Mouse (Mus musculus): Measurements from ENCODE around the gene Ccdc88b.
"Not testable (repeated sequence)": the region's sequence is repeated elsewhere in the genome, so short reads cannot be mapped to it uniquely, and the experiment has no call there.

The Ccdc88b gene

DNA sequence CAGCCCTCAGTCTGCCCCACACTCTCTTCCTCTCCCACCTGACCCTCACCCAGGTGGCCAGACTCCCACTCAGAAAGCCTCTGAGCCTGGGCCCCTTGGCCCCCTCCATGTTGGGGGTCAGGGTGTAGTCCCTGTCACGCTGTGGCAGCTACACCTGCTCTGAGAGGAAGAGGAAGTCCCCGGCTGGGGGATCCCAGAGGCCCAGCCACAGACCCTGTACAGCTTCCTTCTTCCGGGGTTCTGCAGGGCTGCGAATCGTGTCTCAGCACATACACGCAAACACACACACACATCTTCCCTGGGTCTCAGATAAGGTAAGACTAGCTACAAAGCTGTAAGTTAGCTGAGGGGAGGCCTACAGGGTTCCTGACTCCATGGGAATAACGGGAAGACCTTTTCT is at the start of gene Ccdc88b:
Ccdc88b (minus strand) TSS at position 181 of the 400 bp plus-strand sequence.
- no peak for DNase-seq

GRCm38 (mm10) chr19:6907094-6907493 is 49.1 kb upstream of the Ccdc88b start:
- DNase-seq = peak; percentile 40

DNA sequence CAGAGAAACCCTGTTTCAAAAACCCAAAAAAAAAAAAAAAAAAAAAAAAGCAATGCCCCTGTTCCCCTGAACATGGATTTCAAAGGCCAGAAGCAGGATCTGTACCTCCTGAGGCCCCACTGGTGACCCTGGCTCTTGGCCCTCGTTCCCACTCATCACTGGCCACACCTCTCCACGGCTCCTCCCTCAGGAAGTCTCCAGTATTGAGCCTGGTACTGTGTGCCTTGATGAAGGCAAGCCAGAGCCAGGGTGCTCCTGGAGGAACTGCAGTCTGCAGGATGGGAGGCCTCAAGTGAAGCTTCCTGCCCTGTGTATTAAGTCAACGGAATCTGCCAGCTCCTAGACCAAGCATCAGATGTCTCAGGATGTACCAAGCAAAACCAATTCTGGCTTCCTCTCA is 48.2 kb upstream of the Ccdc88b start:
- peak; percentile 33 for DNase-seq

GRCm38 (mm10) chr19:6905498-6906159 is 47.6 kb upstream of the Ccdc88b start:
- no peak for DNase-seq

GRCm38 (mm10) chr19:6904846-6905245 is 46.8 kb upstream of the Ccdc88b start:
- DNase-seq = no peak

DNA sequence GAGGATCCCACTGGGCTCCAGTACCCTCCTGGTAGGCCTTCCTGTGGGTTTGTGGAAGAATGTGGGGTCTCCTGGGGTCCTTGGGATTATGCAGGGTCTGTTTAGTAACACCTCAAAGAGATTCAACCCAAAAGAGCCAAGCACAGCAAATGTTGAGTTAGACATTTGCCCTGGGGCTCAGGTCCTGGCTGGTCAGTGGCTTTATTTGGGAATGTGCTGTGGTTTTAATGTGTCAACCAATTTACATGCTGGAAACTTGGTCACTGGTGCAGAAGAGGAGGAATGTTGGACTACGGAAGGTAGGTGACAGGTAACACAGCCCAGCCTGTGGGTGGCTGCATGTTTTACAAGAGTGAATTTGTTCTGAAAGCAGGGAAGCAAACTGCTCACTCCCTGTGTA is 45.0 kb upstream of the Ccdc88b start:
- no peak for DNase-seq

DNA sequence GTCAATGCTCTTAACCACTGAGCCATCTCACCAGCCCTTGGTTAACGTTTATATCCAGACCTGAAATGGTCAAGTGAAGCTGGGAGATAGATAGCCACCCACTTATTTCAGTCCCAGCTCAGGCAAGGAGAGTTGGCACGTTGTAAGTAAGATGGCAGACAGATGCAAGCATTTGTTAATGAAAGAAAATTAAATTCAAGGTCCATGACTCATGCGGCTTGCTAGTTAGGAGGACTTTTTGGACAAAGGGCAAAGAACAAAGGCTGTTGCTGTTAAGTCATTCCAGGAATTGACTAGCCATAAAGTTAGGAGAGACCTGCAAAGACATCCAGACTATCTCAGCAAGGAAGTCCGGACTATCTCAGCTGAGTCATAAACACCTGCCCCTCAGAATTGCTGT is 41.6 kb upstream of the Ccdc88b start:
- no peak for DNase-seq

DNA sequence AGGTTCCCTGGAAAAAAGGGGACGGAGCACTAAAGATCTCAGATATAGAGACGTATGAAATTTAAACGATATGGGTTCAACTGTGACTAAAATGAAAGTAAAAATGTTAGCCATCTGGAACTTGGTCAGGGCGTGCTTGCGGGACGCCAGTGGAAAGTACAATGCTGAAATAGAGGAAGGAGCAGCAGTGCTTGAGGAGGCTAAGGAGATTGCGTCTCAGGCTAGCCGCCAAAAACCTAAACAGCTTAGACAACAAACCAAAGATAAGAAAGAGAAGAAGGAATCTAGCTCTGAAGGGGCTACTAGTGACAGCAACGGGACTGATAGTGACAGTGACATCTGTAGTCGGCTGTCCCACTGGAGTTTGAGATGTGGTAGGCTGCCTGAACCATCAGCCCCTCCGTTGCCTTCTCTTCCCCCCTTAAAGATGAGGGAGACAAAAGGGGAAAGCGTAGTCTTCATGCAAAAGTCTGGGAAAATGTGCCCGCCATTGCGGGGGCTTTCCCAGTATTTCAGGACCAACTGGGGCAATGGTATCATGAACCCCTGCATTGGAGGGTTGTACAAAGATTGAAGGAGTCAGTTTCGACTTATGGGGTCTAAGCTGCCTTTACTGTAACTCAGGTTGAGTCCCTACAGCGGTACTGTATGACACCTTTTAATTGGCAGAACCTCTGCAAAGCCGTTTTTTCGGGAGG is 37.7 kb upstream of the Ccdc88b start:
- DNase-seq = not testable (repeated sequence)

DNA sequence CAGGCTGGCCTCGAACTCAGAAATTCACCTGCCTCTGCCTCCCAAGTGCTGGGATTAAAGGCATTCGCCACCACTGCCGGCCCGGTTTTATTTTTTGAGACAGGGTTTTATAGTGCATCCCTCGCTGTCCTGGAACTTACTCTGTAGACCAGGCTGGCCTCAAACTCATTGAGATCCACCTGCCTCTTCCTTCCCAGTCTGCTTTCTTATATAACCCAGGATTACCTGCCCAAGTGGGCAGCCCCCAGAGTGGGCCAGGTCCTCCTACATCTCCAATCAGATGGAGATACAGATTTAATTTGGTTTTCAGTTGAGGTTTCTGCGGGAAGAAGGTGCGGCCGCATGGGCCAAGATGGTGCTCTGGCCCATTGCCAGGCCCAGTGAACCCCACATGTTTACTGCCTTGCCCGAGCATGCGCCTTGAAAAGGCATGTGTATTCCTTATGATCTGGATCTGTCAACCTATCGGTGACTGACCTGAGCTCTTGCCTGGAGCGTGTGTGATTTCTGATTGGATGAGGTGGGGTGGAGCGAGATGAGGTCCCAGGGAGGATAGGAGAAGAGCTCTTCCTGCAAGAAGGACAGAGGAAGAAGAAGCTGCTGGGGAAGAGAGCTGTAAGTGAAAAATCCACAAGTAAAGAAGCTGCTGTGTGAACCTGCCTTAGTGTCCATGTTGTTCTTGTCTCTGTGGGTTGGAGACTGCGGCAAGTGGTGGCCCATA is 35.9 kb upstream of the Ccdc88b start:
- no peak for DNase-seq

DNA sequence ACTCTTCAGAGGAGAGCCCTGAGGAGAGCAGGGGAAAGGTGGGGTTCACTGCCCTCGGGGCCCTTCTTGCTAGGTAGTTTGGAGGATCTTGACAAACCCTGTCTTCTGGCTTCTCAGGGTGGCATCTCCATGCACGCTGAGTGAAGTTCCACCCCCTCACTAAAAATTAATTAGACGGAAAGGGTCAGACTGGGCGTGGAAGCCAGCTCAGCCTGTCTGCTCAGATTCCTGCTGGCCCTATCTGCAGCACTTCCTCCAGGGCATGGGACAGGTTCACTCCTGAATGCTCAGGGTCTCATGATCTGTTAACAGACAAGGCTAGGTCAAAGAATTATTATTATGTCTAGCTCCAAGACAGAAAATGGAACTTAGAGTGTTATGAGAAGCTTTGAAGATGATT is 34.5 kb upstream of the Ccdc88b start:
- DNase-seq = no peak

GRCm38 (mm10) chr19:6877965-6878364 is 20.0 kb upstream of the Ccdc88b start:
- no peak for DNase-seq

DNA sequence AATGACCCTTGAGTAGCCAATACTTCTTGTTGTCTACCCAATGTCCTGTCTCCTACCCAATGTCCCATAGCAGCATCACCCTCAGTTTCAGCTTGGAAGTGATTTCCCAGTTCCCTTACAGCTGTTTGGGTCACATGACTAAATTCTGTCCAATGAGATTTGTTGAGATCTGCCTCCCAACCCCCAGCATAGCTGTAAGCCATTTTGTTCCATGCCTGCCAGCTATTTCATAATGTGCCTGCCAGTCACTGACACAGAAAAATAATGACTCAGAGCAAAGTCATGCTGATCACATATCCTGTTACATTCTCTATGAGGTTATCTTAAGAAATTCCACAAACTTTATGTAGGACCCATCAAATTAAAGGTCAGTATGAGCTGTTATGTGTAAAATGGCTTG is 18.8 kb upstream of the Ccdc88b start:
- no peak for DNase-seq

GRCm38 (mm10) chr19:6875834-6876233 is 17.8 kb upstream of the Ccdc88b start:
- DNase-seq = no peak

- DNase-seq = no peak
Measured at GRCm38 (mm10) chr19:6874257-6874656, 16.2 kb upstream of the Ccdc88b start.

DNA sequence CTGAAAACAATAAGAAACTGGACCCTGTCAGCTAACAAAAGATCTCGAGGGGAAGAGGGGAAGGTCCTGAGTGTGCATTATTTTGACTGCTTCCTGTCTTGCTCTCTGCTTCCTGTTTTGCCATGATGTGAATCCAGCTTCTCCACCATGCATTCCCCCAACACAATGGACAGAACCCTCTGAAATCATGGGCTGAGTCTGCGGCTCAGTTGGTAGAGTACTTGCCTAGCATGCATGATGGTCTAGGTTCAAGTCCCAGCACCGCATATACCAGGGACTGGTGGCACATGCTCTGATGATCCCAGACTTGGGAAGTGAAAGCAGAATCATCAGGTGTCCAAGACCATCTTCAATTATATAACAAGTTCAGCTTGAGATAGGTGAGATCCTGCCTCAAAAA is 14.7 kb upstream of the Ccdc88b start:
- no peak for DNase-seq

GRCm38 (mm10) chr19:6871574-6872271 is 13.7 kb upstream of the Ccdc88b start:
- DNase-seq = no peak

DNA sequence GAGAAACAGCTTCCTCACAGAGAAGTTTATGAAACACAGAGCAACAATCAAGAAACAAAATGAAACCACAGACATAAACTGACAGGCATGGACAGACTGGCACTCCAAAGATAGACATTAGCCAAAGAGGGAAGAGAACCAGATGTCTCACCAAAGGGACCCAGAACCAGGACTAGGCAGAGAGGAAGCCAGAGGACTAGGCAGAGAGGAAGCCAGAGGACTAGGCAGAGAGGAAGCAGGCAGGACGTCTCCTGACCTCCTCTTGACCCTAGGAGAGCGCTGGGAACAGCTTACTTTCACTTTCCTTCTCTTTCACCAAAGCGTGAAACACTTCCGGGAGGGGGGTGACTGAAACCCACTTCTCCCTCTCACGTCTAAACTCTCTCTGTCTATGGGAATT is 11.3 kb upstream of the Ccdc88b start:
- DNase-seq = no peak

GRCm38 (mm10) chr19:6861451-6861850 is 3.4 kb upstream of the Ccdc88b start:
- DNase-seq = no peak

DNA sequence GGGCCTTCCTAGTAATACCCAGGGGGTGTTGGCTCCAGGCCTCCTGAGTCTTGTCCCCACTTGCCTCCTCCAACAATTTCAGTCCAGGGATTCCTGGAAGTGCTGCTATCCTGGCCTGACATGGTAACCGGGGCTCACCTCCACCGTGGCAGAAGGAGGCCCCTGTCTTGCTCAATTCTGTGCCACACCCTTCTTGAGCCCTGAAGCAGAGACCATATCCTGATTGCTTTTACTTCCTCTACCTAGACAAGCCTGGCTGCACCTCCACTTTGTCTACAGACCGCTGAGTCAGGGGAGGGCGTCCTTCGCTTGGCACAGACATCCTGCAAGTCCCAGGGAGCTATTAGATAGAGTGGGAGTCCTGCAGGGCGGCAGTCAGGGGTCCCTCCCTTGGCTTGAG is 2.7 kb upstream of the Ccdc88b start:
- no peak for DNase-seq

DNA sequence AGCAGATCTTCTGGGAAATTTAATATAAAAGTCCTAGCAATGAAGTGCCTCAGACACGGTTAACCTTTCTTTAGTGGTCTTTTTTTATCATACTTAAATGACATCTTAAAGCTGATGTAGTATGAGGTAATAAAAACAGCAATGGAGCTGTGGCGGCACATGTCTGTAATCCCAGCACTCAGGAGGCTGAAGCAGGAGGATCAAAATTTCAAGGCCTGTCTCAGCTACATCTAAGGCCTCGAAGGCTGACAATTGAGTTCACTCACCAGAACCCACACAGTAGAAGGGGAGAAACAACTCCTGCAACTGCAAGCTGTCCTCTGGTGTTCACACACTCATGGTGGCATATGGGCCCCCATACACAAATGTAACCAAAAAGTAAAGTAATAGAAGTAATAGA is 2.0 kb upstream of the Ccdc88b start:
- DNase-seq = no peak

DNA sequence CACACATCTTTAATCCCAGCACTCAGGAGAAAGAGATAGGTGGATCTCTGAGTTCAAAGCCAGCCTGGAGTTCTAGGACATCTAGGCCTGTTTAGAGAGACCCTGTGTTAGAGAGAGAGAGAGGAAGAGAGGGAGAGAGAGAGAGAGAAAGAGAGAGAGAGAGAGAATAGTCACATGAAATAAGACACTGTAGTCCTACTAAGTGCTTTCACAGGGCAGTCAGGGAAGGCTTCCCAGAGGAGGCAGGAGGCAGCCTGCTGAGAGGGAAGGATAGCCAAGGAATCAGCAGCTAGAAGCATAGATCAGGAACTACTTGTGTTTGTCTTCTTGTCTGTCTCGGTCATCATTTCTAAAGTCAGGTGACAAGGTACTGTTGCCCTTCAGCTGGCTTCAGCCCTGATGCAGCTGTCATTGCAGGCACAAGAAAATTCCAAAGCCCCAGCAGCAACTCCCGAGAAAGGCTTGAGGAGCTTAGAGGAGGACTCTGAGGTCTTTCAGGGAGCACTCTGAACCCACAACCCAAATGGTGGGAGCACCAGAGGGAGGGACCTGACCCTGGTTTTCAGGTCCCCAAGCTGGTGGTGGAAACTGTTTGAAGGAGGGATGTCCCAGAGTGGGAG is 1.1 kb upstream of the Ccdc88b start:
- DNase-seq = no peak

- no peak for DNase-seq
Measured at GRCm38 (mm10) chr19:6857391-6858005, 513 bp downstream of the Ccdc88b start.

GRCm38 (mm10) chr19:6857003-6857360 is 1.0 kb downstream of the Ccdc88b start:
- DNase-seq = no peak

Data from cerebellum, adult 9-10 months (tissue).